Mouse (Mus musculus) neural tube, embryonic 15.5 days (tissue): Measurements from ENCODE around the gene Gm20924. TPM values are rescaled to one million over a fixed set of nuclear protein-coding genes. Genes with fewer than 3 reads are reported as not detected.
"Not testable (repeated sequence)": the region's sequence is repeated elsewhere in the genome, so short reads cannot be mapped to it uniquely, and the experiment has no call there.

ENCODE experiments used
- ATAC-seq: fragments of 200-750 bp; cut with Nextera tagmentation; 2 replicates; pipeline ENCODE4 v1.8.0; 2017; ENCODE audit warnings: mild to moderate bottlenecking, moderate TSS enrichment, moderate library complexity; ENCODE audit not compliant: low FRiP score
- H3K27ac ChIP-seq: fragments of 300-500 bp; sonication (generic); replicated peaks from 2 replicates; pipeline ENCODE4 v1.5.1; 2015; ENCODE audit warnings: mild to moderate bottlenecking, inconsistent platforms
- H3K27me3 ChIP-seq: fragments of 300-500 bp; sonication (generic); replicated peaks from 2 replicates; pipeline ENCODE4 v1.6.1; 2015; ENCODE audit warnings: inconsistent platforms
- H3K36me3 ChIP-seq: fragments of 300-500 bp; sonication (generic); 2 replicates; pipeline ENCODE4 v1.6.1; 2015; ENCODE audit warnings: inconsistent platforms
- H3K4me1 ChIP-seq: fragments of 300-500 bp; sonication (generic); 2 replicates; pipeline ENCODE4 v1.6.1; 2015; ENCODE audit warnings: inconsistent platforms
- H3K4me2 ChIP-seq: fragments of 300-500 bp; sonication (generic); 2 replicates; pipeline ENCODE4 v1.6.1; 2015; ENCODE audit warnings: inconsistent platforms, mild to moderate bottlenecking, moderate library complexity
- H3K4me3 ChIP-seq: fragments of 300-500 bp; sonication (generic); replicated peaks from 2 replicates; pipeline ENCODE4 v1.5.1; 2015; ENCODE audit warnings: mild to moderate bottlenecking, inconsistent platforms
- H3K9ac ChIP-seq: fragments of 300-500 bp; sonication (generic); replicated peaks from 2 replicates; pipeline ENCODE4 v1.6.1; 2015; ENCODE audit warnings: mild to moderate bottlenecking, inconsistent platforms
- H3K9me3 ChIP-seq: fragments of 300-500 bp; sonication (generic); replicated peaks from 2 replicates; pipeline ENCODE4 v1.6.1; 2016; ENCODE audit warnings: inconsistent platforms
- WGBS: fragments of 180-500 bp; shearing (Covaris S2); methylation state at CpG from one replicate; pipeline ENCODE4 v1.1.7; 2015; ENCODE audit warnings: mixed read lengths; 5-methylcytosine and 5-hydroxymethylcytosine counted together
- polyA plus RNA-seq: library from polyadenylated mRNA; unstranded; fragments of >200 nt; fragmentation: Nextera tagmentation; extraction: Ambion mirVana; gene quantifications from 2 replicates; pipeline ENCODE4 v1.2.1, GENCODE M21; 2015

Gene Gm20924
- not detected in 2 replicates for polyA plus RNA-seq

DNA sequence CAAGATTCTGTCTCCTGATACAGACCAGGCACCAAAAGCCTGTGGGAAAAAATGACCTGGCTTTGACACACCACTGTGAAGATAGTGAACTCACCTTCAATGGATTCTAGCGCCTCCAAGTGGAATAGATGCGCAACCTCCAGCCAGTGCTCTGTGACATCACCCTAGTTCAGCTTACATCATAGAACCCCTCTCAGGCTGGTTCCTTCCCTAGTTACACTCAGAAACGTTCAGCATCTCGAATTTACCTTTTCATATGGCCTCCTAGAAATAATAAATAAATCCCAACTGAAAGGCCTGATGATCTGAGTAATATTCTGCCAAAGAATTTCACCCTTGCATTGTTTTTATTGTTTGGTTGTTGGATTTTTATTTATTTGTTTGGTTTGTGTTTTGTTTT, at the start of gene Gm20924:
TSS of gene Gm20924 (minus strand) at position 101 of the 400 bp plus-strand sequence.
- H3K9me3 ChIP-seq, H3K27ac ChIP-seq, ATAC-seq, H3K9ac ChIP-seq, H3K36me3 ChIP-seq, H3K27me3 ChIP-seq, H3K4me2 ChIP-seq, H3K4me3 ChIP-seq, H3K4me1 ChIP-seq: not testable (repeated sequence)
- no CpG with 5 or more reads among the region's 4 CpGs for WGBS

Other genes starting within 250 kb of the Gm20924 start
- gene Gm20736, start 170.2 kb upstream of the Gm20924 start, polyA plus RNA-seq: not detected in 2 replicates